Mouse (Mus musculus) thymus, adult 2 months (tissue): Measurements from ENCODE around the gene Exosc5.

Source experiments
- CTCF ChIP-seq: fragments of 200-500 bp; IDR thresholded peaks from 2 replicates; pipeline ENCODE4 v1.5.1; 2012; ENCODE audit warnings: mild to moderate bottlenecking, control low read depth, low read length, moderate library complexity, borderline replicate concordance; ENCODE audit not compliant: control insufficient read depth, poor library complexity, insufficient read depth; ENCODE audit errors: extremely low read depth
- POLR2A ChIP-seq: fragments of 200-500 bp; IDR thresholded peaks from 2 replicates; pipeline ENCODE4 v1.6.1; 2012; ENCODE audit warnings: mild to moderate bottlenecking, low read length, control low read depth, moderate library complexity; ENCODE audit not compliant: control insufficient read depth, poor library complexity, insufficient read depth; ENCODE audit errors: extremely low read depth

DNA sequence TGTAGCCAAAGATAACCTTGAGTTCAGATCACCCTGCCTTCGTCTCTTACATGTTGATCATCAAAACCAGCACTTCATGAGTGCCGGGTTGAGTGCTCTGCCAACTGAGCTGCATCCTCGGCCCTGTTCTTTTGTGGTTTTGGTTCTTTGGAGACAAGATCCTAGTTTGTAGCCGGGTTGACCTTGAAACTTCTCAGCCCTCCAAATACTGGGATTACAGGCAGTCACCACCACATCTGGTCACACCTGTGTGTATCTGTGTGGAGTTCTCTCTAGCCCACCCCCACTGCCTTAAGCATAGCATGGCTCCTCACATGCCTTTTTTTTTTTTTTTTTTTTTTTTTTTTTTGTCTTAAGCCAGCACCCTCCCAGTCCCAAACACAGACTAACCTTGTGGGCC is 11.1 kb downstream of the Exosc5 start:
- no peak for TF ChIP-seq CTCF
- TF ChIP-seq POLR2A = no peak
